Mouse (Mus musculus) heart, adult 8-10 months (tissue): ENCODE data around the gene Pdzph1. TPM values are rescaled to one million over a fixed set of nuclear protein-coding genes. Genes with fewer than 3 reads are reported as not detected.
A peak's percentile ranks its signal among the peaks of the same experiment; 100 is the strongest.

Source experiments
- DNase-seq: peaks from one replicate; pipeline ENCODE4 v3.0.0; 2022; ENCODE audit warnings: low spot score
- total RNA-seq, 4 experiments: library from RNA; stranded (reverse); gene quantifications; 2 replicates each; pipeline ENCODE4 v1.2.4; 2022

Gene Pdzph1
- total RNA-seq, result not detected

GRCm38 (mm10) chr17:58991275-58991674 lies at the start of gene Pdzph1:
Gene Pdzph1, minus strand, starts transcription at chr17:58991375.
- no peak for DNase-seq

GRCm38 (mm10) chr17:59039754-59040153 lies 48.6 kb upstream of the Pdzph1 start:
- DNase-seq, result no peak

GRCm38 (mm10) chr17:59033445-59033844 lies 42.3 kb upstream of the Pdzph1 start:
- DNase-seq, result no peak

GRCm38 (mm10) chr17:59026336-59026735 lies 35.2 kb upstream of the Pdzph1 start:
- no peak for DNase-seq

GRCm38 (mm10) chr17:59024502-59024901 lies 33.3 kb upstream of the Pdzph1 start:
- DNase-seq, result no peak

- no peak for DNase-seq
Observed at GRCm38 (mm10) chr17:59023971-59024370, 32.8 kb upstream of the Pdzph1 start.

GRCm38 (mm10) chr17:59018666-59019065 lies 27.5 kb upstream of the Pdzph1 start:
- DNase-seq, result no peak

GRCm38 (mm10) chr17:59013091-59013459 lies 21.9 kb upstream of the Pdzph1 start, which contains the start of gene Nudt12:
Gene Nudt12, minus strand, starts transcription at chr17:59013372.
- DNase-seq, result peak; percentile 68

- DNase-seq, result no peak
Observed at GRCm38 (mm10) chr17:59012421-59013090, 21.4 kb upstream of the Pdzph1 start.

- DNase-seq, result no peak
Observed at GRCm38 (mm10) chr17:59011546-59012307, 20.6 kb upstream of the Pdzph1 start.

GRCm38 (mm10) chr17:58973237-58973636 lies 17.9 kb downstream of the Pdzph1 start:
- DNase-seq, result no peak

GRCm38 (mm10) chr17:58959905-58960304 lies 31.3 kb downstream of the Pdzph1 start:
- no peak for DNase-seq

- DNase-seq, result no peak
Observed at GRCm38 (mm10) chr17:58957055-58957454, 34.1 kb downstream of the Pdzph1 start.

- DNase-seq, result no peak
Observed at GRCm38 (mm10) chr17:58943015-58943822, 48.0 kb downstream of the Pdzph1 start.

GRCm38 (mm10) chr17:58938598-58938997 lies 52.6 kb downstream of the Pdzph1 start:
- DNase-seq, result no peak

- no peak for DNase-seq
Observed at GRCm38 (mm10) chr17:58937533-58937932, 53.6 kb downstream of the Pdzph1 start.

GRCm38 (mm10) chr17:58932983-58933280 lies 58.2 kb downstream of the Pdzph1 start:
- DNase-seq, result no peak

GRCm38 (mm10) chr17:58932279-58932982 lies 58.7 kb downstream of the Pdzph1 start:
- DNase-seq, result no peak

- no peak for DNase-seq
Observed at GRCm38 (mm10) chr17:58924754-58925546, 66.2 kb downstream of the Pdzph1 start.

- no peak for DNase-seq
Observed at GRCm38 (mm10) chr17:58923901-58924476, 67.2 kb downstream of the Pdzph1 start.
